In the genomic region with DNA sequence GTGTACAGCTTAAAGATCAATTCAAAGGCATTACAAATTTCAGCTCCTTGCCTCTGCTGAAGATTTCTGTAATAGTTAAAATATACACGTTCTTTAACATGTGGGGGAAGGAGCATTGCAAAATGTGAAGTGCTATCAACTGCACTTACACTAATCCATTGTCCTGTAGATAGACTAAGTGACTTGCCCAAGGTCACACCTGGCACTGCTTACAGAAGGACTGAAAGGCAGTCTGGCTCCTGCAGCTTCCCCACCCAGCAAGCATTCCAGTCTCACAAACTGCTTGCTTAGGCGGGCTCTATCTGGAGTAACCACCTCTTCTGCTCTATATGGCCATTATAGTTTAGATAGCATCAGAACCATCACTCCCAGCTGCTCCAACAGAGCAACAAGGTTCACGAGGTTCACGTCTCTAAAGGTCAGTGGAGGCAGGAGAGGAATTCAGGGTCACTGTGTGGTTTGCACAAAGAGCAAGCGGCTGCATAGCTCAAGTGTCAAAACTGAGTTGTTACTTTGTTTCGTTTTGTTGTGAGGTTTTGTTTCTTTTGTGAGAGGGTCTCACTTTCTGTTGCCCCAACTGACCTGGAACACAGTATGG, we compare ENCODE assay signal across 14 mouse cellular contexts. TPM values are rescaled to one million over a fixed set of nuclear protein-coding genes. Genes with fewer than 3 reads are reported as not detected.
A peak's percentile ranks its signal among the peaks of the same experiment; 100 is the strongest.
DNase-seq lines count a peak whose midpoint lies in the region; ATAC-seq and TF ChIP-seq lines count a peak whose summit lies in the region.
"Had no signal": no experiment of that assay in that cellular context is flagged by ENCODE, and none has a peak within 500 bp of the region (broad histone marks: within the 10 kb centered on the region; RNA-seq: fewer than 3 reads in every experiment).

No protein-coding gene starts in this region.

- H3K36me3 ChIP-seq in kidney, adult 2 months (ENCODE audit: control insufficient read depth, insufficient read depth, low read length) = peaks cover 1% of the 10 kb centered on the region; the same call in 1 of the 2 replicates
- H3K36me3 ChIP-seq in kidney, embryonic 15.5 days = no peaks in the 10 kb centered on the region
- H3K36me3 ChIP-seq in ES-Bruce4 (ENCODE audit: control insufficient read depth, insufficient read depth, low read length, poor library complexity, severe bottlenecking) = peaks cover 23% of the 10 kb centered on the region
- H3K36me3 ChIP-seq in kidney, postnatal 0 days (ENCODE audit: insufficient read depth, low read length) = no peaks in the 10 kb centered on the region

- ATAC-seq in kidney, embryonic 15.5 days (replicated peaks; ENCODE audit: low FRiP score) = no peak
- ATAC-seq in kidney, postnatal 0 days (replicated peaks; ENCODE audit: low FRiP score, low read depth) = 0 out of 2 replicates have a peak, but pooled peaks have one; percentile 43

- WGBS in kidney, adult 2 months = 25% methylated on average over 6 of the region's 6 CpGs
- 34% methylated on average over 6 of the region's 6 CpGs for WGBS in kidney, embryonic 15.5 days
- WGBS in kidney, postnatal 0 days = 31% methylated on average over 6 of the region's 6 CpGs

- no peak overlapping the region for H3K4me2 ChIP-seq in kidney, embryonic 15.5 days
- H3K4me2 ChIP-seq in kidney, postnatal 0 days (ENCODE audit: low read length) = no peak overlapping the region
- H3K4me2 ChIP-seq: hindbrain, embryonic 14.5 days; lung, embryonic 14.5 days had no signal

- no peak overlapping the region for H3K4me3 ChIP-seq in kidney, adult 2 months (ENCODE audit: insufficient read depth, low read depth, low read length)
- no peak overlapping the region for H3K4me3 ChIP-seq in kidney, embryonic 15.5 days (replicated peaks)
- H3K4me3 ChIP-seq in ES-Bruce4 (ENCODE audit: low read depth, low read length) = peak overlapping the region; percentile 28
- H3K4me3 ChIP-seq in kidney, postnatal 0 days (replicated peaks; ENCODE audit: low read depth, low read length) = no peak overlapping the region
- H3K4me3 ChIP-seq: heart, adult 2 months had no signal

- no peaks in the 10 kb centered on the region for H3K9me3 ChIP-seq in kidney, embryonic 15.5 days (replicated peaks)
- H3K9me3 ChIP-seq in ES-Bruce4 (replicated peaks; ENCODE audit: control insufficient read depth, insufficient read depth, low read length, poor library complexity, severe bottlenecking) = no peaks in the 10 kb centered on the region
- H3K9me3 ChIP-seq in kidney, postnatal 0 days (replicated peaks; ENCODE audit: low read length) = no peaks in the 10 kb centered on the region

- peak; percentile 45 for DNase-seq in kidney, adult 2 months
- DNase-seq in ZHBTc4 (ENCODE audit: low read depth, low spot score) = peak; percentile 94
- peak; percentile 21 for DNase-seq in kidney, postnatal 0 days (ENCODE audit: low spot score)
- no peak for DNase-seq in cerebellum, adult 11 months
- DNase-seq in ovary, postnatal 36 days (ENCODE audit: low spot score) = no peak
- no peak for DNase-seq in layer of hippocampus, adult 8-10 months (ENCODE audit: low spot score in 2 of 2)
- DNase-seq: cerebellum, adult 9-11 months; heart, adult 2 months; lung, embryonic 14.5 days; right cerebral cortex, postnatal 14 days; thymus, postnatal 25 days had no signal

- peak; percentile 99 for TF ChIP-seq EP300 in ES-Bruce4 (IDR thresholded peaks at IDR 0.05; ENCODE audit: insufficient read depth, low read depth, low read length)

- no peaks in the 10 kb centered on the region for H3K27me3 ChIP-seq in kidney, adult 2 months (replicated peaks; ENCODE audit: control insufficient read depth, insufficient read depth, low read length)
- H3K27me3 ChIP-seq in kidney, embryonic 15.5 days = no peaks in the 10 kb centered on the region
- no peaks in the 10 kb centered on the region for H3K27me3 ChIP-seq in ES-Bruce4 (ENCODE audit: control insufficient read depth, insufficient read depth, low read length, poor library complexity, severe bottlenecking)
- H3K27me3 ChIP-seq in kidney, postnatal 0 days (ENCODE audit: insufficient read depth, low read length) = no peaks in the 10 kb centered on the region

- H3K9ac ChIP-seq in kidney, embryonic 15.5 days = no peak overlapping the region
- H3K9ac ChIP-seq in ES-Bruce4 (ENCODE audit: low read depth, poor library complexity, severe bottlenecking) = no peak overlapping the region
- no peak overlapping the region for H3K9ac ChIP-seq in kidney, postnatal 0 days (ENCODE audit: low read depth, low read length)
- H3K9ac ChIP-seq: hindbrain, embryonic 14.5 days; lung, embryonic 14.5 days had no signal

- H3K27ac ChIP-seq in kidney, adult 2 months (ENCODE audit: insufficient read depth, low read depth, low read length) = peak overlapping the region; percentile 57
- no peak overlapping the region for H3K27ac ChIP-seq in kidney, embryonic 15.5 days
- H3K27ac ChIP-seq in ES-Bruce4 (ENCODE audit: insufficient read depth, low read length) = peak overlapping the region; percentile 94
- H3K27ac ChIP-seq in kidney, postnatal 0 days = no peak overlapping the region
- H3K27ac ChIP-seq: heart, adult 2 months; hindbrain, embryonic 14.5 days had no signal

- no peak for TF ChIP-seq CTCF in kidney, adult 2 months (conservative IDR thresholded peaks at IDR 0.05; ENCODE audit: insufficient read depth, insufficient read length, low read depth, low read length)
- TF ChIP-seq CTCF in ES-Bruce4 (IDR thresholded peaks at IDR 0.05; ENCODE audit: low read depth, low read length) = no peak
- no peak for TF ChIP-seq CTCF in kidney, postnatal 0 days (IDR thresholded peaks at IDR 0.05; ENCODE audit: low read depth)

- H3K4me1 ChIP-seq in kidney, adult 2 months (ENCODE audit: control insufficient read depth, insufficient read depth, low read length) = peaks cover 15% of the 10 kb centered on the region; the same call in 1 of the 2 replicates
- peaks cover 4% of the 10 kb centered on the region; the same call in 1 of the 2 replicates for H3K4me1 ChIP-seq in kidney, embryonic 15.5 days
- H3K4me1 ChIP-seq in ES-Bruce4 (ENCODE audit: control insufficient read depth, insufficient read depth, low read length) = peaks cover 3% of the 10 kb centered on the region
- no peaks in the 10 kb centered on the region for H3K4me1 ChIP-seq in kidney, postnatal 0 days (replicated peaks; ENCODE audit: insufficient read depth, low read length)

- TF ChIP-seq POLR2A in kidney, adult 2 months (IDR thresholded peaks at IDR 0.05; ENCODE audit: low read depth, low read length) = no peak
- no peak for TF ChIP-seq POLR2A in ES-Bruce4 (IDR thresholded peaks at IDR 0.05; ENCODE audit: insufficient read depth, low read length)

RNA-seq across cellular contexts. Expression of a gene that starts 0.9 kb away (rescaled TPM):
- 1,966 and 1,980 TPM in 2 replicates for polyA plus RNA-seq in kidney, adult 2 months (2012; rRNA removed)
- polyA plus RNA-seq in kidney, embryonic 15.5 days (2015; fragmentation: Nextera tagmentation; extraction: Ambion mirVana) = 64.9 and 527 TPM in 2 replicates
- polyA plus RNA-seq in ES-Bruce4 (2011; ENCODE audit: insufficient read depth, insufficient read length, low read depth, missing spikeins) = 350 and 395 TPM in 2 replicates
- 1,587 and 1,767 TPM in 2 replicates for polyA plus RNA-seq in kidney, postnatal 0 days (2015; fragmentation: Nextera tagmentation; extraction: Ambion mirVana)
- 10 to 100 TPM in 2 of 4 experiments, 1 to 10 TPM in 2; 8.6 to 18.2 (median 10.9) TPM for total RNA-seq in layer of hippocampus, adult 8-10 months (2022)

RNA-seq across cellular contexts. Expression of a gene that starts 25.2 kb away (rescaled TPM):
- 56.8 and 59.3 TPM in 2 replicates for polyA plus RNA-seq in kidney, adult 2 months (2012; rRNA removed)
- 16.5 and 18.5 TPM in 2 replicates for polyA plus RNA-seq in kidney, embryonic 15.5 days (2015; fragmentation: Nextera tagmentation; extraction: Ambion mirVana)
- polyA plus RNA-seq in ES-Bruce4 (2011; ENCODE audit: insufficient read depth, insufficient read length, low read depth, missing spikeins) = 21.0 and 23.8 TPM in 2 replicates
- 16.9 and 17.4 TPM in 2 replicates for polyA plus RNA-seq in kidney, postnatal 0 days (2015; fragmentation: Nextera tagmentation; extraction: Ambion mirVana)
- total RNA-seq in layer of hippocampus, adult 8-10 months (2022) = 10 to 100 TPM; 33.5 to 37.6 (median 36.3) TPM

Comparison
In these comparisons a context has a peak if more than half of its experiments do, and no peak if none do; other contexts are left out.
1. H3K27ac ChIP-seq: peak in kidney, adult 2 months (single experiment) and ES-Bruce4 (single experiment); none in kidney, embryonic 15.5 days (single experiment) and kidney, postnatal 0 days (single experiment).
2. DNase-seq: peak in kidney, adult 2 months (single experiment), ZHBTc4 (single experiment) and kidney, postnatal 0 days (single experiment); none in cerebellum, adult 11 months (single experiment), ovary, postnatal 36 days (single experiment) and layer of hippocampus, adult 8-10 months (0 of 2).